Mouse (Mus musculus) adrenal gland, postnatal 25 days (tissue): Measurements from ENCODE around the gene Spin2e. TPM values are rescaled to one million over a fixed set of nuclear protein-coding genes. Genes with fewer than 3 reads are reported as not detected.
"Not testable (repeated sequence)": the region's sequence is repeated elsewhere in the genome, so short reads cannot be mapped to it uniquely, and the experiment has no call there.

Source experiments
- DNase-seq: peaks from one replicate; pipeline ENCODE4 v3.0.0; 2021; ENCODE audit warnings: mixed read lengths
- long read RNA-seq: library from polyadenylated mRNA; stranded (forward); transcript quantifications from one replicate; pipeline ENCODE4 v2.0.0, GENCODE M21; 2021
- total RNA-seq: library from RNA; stranded (reverse); gene quantifications from 2 replicates; pipeline ENCODE4 v1.2.3, GENCODE M21; 2021

Spin2e gene
- total RNA-seq = not detected in 2 replicates
- long read RNA-seq = 0 reads

GRCm38 (mm10) chrX:31618820-31619219 lies at the start of gene Spin2e:
TSS of gene Spin2e (minus strand) at chrX:31618920.
- not testable (repeated sequence) for DNase-seq

GRCm38 (mm10) chrX:31574183-31574582 lies 44.5 kb downstream of the Spin2e start, which contains the start of gene Gm21883:
TSS of gene Gm21883 (minus strand) at chrX:31574283.
- not testable (repeated sequence) for DNase-seq

Other genes starting within 250 kb of the Spin2e start
- not detected in 2 replicates for gene Btbd35f19, start 235.0 kb downstream of the Spin2e start, total RNA-seq
- not detected in 2 replicates for gene Gm21883, start 44.6 kb downstream of the Spin2e start, total RNA-seq
- gene Btbd35f25, start 98.2 kb upstream of the Spin2e start, total RNA-seq = not detected in 2 replicates